Mouse (Mus musculus) layer of hippocampus, postnatal 25 days (tissue): ENCODE measurements around the gene Arl15. TPM values are rescaled to one million over a fixed set of nuclear protein-coding genes. Genes with fewer than 3 reads are reported as not detected.

Experiments
- DNase-seq, 2 experiments: peaks; one replicate each; pipeline ENCODE4 v3.0.0; 2022; ENCODE audit warnings: mixed read lengths in 2 of 2, low spot score in 1 of 2; ENCODE audit errors: extremely low spot score in 1 of 2
- total RNA-seq, 2 experiments: library from RNA; stranded (reverse); gene quantifications; 2 replicates each; pipeline ENCODE4 v1.2.3; 2021

The Arl15 gene
- total RNA-seq, 2 experiments from 2014 or later: 62.8 to 65.1 TPM

DNA sequence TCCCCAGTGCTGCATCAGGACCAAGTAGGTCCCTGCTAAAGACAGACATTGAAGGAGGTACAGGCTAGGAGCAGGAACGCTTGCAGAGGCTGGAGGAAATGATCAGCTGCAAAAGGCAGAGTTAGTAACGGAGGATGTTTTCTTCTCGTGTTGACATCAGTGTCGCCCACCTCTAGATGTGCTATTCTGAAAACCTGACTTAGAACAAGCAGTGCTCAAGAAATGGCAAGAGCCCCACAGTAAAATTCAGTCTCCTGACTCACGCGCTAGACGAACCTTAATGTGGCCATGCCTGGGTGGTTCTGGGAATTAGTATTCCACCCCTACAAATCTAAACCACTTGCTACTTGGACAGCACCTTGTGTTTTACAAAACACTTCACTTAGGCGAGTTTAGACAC is 291.1 kb downstream of the Arl15 start:
- DNase-seq: no peak

DNA sequence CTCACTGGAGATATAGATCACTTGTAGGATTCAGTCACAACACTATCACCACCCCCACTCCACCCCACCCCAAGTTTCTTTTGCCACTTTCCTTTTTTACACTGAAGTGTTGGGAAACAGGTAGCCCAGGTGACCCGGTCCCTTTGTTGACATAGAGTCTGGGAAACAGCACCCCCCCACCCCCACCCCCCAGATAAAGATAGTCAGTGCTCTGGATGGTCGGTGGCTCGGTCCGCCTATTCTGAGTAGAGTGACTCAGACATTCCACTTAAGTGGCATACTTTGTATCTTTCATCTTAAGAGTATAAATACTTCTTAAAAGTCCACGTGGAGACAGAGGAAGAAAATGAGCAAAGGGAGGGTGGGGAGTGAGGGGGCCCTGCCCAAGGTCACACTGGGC is 292.0 kb downstream of the Arl15 start:
- no peak for DNase-seq

DNA sequence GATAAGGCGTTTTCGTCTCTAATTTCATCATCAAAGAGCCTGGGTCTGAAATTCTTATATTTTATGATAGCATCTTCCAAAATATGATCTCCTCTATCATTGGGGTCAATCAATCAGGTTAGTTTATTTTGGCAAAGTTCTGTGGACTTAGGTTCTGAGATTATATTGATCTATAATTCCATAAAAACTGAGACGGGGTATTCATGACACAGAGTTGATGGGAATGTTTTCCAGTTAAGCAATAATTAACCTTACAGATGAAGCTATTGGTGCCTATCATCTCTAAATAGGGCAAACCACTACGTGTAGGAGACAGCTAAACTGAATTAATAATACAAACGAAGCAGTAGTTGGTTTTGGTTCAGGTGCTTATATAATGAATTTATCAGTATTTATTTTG is 292.5 kb downstream of the Arl15 start:
- DNase-seq: no peak

DNA sequence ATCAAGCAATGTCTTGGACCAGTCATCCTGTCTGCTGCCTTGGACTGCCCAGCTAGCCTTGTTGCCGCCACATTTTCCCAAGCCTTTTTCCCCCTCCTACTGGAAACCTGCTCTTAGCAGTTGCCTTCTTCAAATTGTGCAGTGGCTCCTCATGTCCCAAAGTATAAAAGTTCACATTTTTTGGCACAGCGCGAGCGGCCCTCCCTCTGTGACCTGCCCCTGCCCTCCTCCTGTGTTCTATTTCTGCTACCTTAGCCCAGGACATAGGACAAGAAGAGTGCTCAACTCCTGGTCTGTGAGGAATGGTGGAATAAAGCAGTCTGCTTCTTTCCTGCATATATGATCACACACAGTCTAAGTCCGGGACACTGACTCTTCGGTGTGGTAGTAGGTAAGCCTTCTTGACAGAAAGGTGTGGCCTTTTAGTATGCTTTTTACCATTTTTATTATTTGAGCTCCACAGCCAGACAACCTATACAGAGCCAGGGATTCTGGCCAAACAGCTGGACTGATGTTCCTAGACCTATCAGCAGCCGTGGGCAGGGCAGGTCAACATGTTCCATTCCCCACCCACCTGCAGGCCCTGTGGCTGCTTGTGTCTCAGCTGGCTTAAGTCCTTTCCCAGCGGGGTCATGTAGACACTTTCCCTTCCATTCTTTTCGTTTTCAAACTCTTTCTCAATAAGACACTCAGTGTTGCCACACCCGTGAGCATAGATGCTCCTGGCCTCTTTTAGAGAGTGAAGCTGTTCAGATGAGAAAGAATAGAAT is 293.6 kb downstream of the Arl15 start:
- DNase-seq: no peak

DNA sequence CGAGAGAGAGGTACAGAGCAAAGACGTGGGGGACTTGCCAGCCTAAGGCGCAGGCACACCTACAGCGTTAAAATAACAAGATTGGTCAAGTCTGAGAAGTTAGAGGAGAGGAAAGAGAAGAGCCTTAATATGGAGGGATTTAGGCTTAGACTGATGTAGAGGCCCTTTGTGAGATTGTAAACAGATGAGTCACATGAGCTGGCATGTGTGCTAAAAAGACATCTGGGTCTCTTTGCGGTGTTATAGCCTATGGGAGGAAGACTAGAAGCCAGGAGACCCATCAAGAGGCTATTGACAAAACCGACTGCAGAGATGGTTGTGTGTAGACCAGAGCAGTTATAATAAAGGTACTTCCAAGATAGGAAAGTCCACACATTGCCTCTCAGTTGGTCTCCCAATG is 296.5 kb downstream of the Arl15 start:
- DNase-seq: no peak

- no peak for DNase-seq
Observed at GRCm38 (mm10) chr13:114091231-114091630, 296.9 kb downstream of the Arl15 start.

- no peak for DNase-seq
Observed at GRCm38 (mm10) chr13:114094151-114094875, 300.0 kb downstream of the Arl15 start.

DNA sequence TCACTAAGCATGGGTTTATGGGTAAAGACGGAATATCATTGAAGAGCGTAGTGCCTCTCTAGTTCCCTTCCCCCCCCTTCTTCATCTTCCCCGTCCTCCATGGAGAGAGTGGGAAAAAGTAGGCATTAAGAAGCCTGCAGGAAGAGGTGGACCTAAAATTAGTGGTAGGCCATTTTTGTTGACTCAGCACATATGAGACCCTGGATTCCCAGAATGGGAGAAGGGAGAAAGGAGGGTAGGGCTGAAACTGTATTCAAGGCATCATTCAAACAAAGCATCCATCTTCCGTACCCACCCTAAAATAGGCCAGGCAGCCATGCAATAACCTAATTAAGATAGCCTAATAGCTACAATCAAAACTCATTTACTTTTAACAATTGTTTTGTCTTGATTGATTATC is 301.1 kb downstream of the Arl15 start:
- DNase-seq: no peak

DNA sequence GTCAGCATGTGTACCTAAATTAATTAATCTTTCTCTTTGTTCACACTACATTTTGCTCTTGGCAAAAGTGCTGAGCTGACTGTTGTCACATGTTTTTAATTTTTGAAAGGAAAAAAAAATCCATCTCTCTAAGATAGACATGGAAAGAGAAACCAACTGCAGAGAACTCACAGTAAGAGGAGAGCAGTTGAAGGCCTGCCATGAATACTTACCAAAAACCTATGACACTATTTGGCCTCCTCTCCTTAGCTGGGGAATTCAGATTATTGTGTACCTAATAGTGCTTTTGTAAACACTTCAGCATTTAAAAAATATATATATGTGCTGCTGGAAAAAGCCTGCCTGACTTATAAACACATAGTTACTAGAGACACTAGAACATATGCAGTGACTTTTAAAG is 302.1 kb downstream of the Arl15 start:
- DNase-seq: no peak

DNA sequence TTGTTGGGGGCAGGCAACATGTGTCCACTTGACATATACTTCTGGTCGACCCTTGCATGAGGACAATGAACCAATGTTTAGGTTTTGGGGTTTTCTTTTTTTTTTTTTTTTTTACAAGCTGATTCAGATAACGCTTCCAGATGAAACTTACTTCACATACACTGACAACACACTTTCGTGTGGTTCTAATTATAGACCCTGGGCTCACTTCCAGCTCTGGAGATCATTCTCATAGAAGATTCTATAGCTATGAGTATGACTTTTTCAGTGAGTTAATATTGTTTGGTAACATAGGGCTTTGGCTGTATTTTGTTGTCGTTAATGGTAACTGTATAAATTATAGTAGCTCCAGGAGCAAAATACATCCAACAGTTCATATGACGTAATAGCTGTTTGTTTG is 306.9 kb downstream of the Arl15 start:
- DNase-seq: no peak

DNA sequence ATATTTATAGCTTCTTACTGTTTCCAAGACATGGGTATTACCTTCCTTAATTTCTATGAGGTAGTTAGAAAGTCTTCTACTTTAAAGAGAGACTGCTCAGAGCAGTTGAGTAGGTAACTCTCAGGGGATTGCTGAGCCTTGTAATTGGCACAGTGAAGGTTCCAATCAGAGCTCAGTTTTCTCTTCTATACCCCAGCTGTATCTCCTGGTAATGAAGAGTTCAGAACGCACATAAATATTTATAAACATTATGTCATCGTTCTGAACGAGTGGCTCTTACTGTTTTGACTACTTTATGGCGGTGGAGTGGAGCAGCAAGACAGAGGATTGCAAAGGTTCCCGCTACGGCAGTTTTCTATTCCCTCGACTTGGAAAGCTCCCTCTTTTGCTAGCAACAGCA is 311.8 kb downstream of the Arl15 start:
- DNase-seq: no peak

- no peak for DNase-seq
Observed at GRCm38 (mm10) chr13:114107499-114107898, 313.2 kb downstream of the Arl15 start.

GRCm38 (mm10) chr13:114109441-114109840 is 315.1 kb downstream of the Arl15 start:
- no peak for DNase-seq

GRCm38 (mm10) chr13:114109845-114110244 is 315.5 kb downstream of the Arl15 start:
- DNase-seq: no peak

- no peak for DNase-seq
Observed at GRCm38 (mm10) chr13:114113516-114113915, 319.2 kb downstream of the Arl15 start.

GRCm38 (mm10) chr13:114114586-114114985 is 320.3 kb downstream of the Arl15 start:
- DNase-seq: no peak

GRCm38 (mm10) chr13:114115106-114115505 is 320.8 kb downstream of the Arl15 start:
- no peak for DNase-seq

- no peak for DNase-seq
Observed at GRCm38 (mm10) chr13:114118104-114118830, 324.0 kb downstream of the Arl15 start.

DNA sequence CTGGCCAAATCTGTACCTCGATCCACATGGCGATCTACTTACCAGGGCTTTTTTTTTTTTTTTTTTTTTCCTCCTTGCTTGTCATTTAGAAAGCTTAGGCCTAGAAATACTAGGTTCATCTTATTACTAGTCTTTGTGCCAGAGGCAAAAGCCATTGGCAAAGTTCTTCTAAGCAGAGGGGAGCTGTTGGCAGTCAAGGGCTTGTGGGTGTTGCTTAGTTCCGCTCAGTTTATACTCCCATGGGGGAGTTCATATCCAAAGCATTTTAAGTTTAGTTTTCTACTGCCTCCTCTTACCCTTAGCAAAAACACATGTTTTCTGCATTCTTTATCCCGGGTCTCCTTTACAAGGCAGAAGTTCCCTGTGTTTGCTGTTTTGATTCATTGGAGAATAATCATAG is 325.5 kb downstream of the Arl15 start:
- no peak for DNase-seq

DNA sequence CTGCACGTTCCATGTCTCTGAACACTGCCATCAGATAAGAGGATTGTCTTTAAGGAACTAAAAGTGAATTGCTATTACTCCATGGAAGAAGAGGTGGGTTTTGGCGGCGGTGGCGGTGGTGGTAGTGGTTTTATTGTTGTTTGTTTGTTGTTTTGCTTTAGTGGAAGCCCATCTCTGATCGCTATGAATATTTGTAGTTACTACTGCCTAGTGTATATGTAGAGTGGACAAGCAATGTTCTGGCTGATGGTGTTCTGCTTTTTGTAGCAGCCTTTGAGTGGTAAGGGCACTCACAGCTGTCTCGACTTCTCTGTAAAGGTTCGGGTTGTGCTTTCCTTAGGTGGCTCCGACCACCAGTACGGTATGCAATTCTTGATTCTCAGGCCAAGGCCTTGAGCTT is 327.3 kb downstream of the Arl15 start:
- no peak for DNase-seq

DNA sequence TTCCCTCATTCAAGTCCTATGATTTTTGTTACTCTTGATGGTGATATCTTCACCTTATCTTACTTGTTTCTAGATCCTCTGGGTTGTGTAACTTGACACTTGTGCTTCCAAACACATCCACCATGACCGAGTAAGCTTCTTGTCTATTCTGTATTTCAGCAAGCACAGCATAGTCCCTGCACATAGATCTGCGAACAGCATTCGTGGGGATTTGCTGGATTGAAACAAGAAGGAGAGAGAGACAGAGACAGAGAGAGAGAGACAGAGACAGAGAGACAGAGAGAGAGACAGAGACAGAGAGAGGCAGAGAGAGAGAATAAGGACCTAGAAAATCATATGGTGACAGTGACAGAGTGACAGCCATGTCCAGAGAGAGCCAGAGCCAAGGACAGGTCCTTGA is 329.1 kb downstream of the Arl15 start:
- DNase-seq: no peak
